ENCODE assay signal across 16 mouse cellular contexts in the genomic region with DNA sequence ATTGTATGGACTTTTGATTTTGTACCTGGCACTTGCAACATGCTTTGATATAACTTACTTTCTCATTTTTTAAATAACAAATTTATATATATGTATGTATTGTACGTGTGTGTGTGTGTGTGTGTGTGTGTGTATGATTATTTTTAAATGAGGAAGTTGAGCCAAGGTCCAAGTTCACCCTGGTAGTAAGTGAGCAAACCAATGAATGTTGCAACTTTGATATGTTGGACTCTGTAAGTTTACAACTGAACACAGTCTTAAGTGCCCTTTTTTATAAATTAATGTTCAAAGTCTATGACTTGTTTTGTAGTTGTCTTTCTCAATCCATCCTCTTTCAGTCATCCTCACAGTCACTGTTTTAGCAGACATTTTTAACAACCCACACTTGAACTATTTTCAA.
"Had no signal": no experiment of that assay in that cellular context is flagged by ENCODE, and none has a peak within 500 bp of the region (broad histone marks: within the 10 kb centered on the region; RNA-seq: fewer than 3 reads in every experiment).

No protein-coding gene starts in this region.

- H3K27me3 ChIP-seq: kidney, embryonic 15.5 days; liver, embryonic 12.5 days; liver, embryonic 15.5 days; lung, embryonic 15.5 days; megakaryocyte, embryonic 14.5 days; midbrain, embryonic 12.5 days had no signal

- H3K4me2 ChIP-seq: kidney, embryonic 15.5 days; liver, embryonic 12.5 days; liver, embryonic 15.5 days; lung, embryonic 15.5 days; midbrain, embryonic 12.5 days had no signal

- ATAC-seq: liver, embryonic 12.5 days had no signal

- H3K36me3 ChIP-seq: kidney, embryonic 15.5 days; liver, embryonic 12.5 days; liver, embryonic 15.5 days; lung, embryonic 15.5 days; midbrain, embryonic 12.5 days had no signal

- H3K27ac ChIP-seq: kidney, embryonic 15.5 days; left cerebral cortex, adult 2 months; liver, embryonic 12.5 days; liver, embryonic 15.5 days; lung, embryonic 15.5 days; midbrain, embryonic 12.5 days had no signal

- H3K9ac ChIP-seq: kidney, embryonic 15.5 days; liver, embryonic 12.5 days; liver, embryonic 15.5 days; lung, embryonic 15.5 days; midbrain, embryonic 12.5 days had no signal

- H3K4me3 ChIP-seq: kidney, embryonic 15.5 days; left cerebral cortex, adult 2 months; liver, embryonic 12.5 days; liver, embryonic 15.5 days; lung, embryonic 15.5 days; megakaryocyte, embryonic 14.5 days; midbrain, embryonic 12.5 days had no signal

- H3K9me3 ChIP-seq: kidney, embryonic 15.5 days; liver, embryonic 12.5 days; liver, embryonic 15.5 days; lung, embryonic 15.5 days; megakaryocyte, embryonic 14.5 days; midbrain, embryonic 12.5 days had no signal

- DNase-seq: kidney, adult 8-10 months; kidney, postnatal 10 days; kidney, postnatal 36 days; layer of hippocampus, postnatal 36 days; lung, adult 18-20 months; lung, postnatal 10 days; lung, postnatal 36 days; thymus, adult 18-20 months; thymus, postnatal 36 days had no signal

- H3K4me1 ChIP-seq: kidney, embryonic 15.5 days; liver, embryonic 12.5 days; liver, embryonic 15.5 days; lung, embryonic 15.5 days; megakaryocyte, embryonic 14.5 days had no signal
